Mouse (Mus musculus): ENCODE results near the gene Sqstm1.

DNA sequence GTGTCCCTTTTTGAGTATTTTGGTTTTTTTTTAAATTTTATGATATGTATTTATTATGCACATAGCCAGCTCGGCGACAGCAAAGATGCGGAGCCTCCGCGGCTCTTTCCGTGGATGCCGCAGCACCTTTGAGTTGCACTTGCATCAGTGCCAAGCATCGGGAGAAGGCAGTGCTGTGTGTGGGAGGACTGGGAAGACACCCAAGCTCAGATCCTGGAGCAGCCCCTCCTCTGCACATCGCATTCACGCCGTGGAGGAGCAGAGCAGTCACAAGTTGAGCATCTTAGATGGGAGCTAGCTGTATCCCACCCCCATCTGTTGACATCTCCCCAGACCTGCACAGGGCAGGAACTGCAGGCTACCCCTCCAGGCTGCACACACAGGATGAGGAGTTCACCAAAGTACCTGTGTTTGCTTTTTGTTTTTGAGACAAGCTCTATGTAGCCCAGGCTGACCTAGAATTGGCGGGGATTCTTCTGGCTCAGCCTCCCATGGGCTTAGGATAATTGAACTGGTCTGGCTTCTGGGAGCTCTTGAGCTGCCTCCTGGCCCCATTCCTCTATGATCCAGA is 43.5 kb upstream of the Sqstm1 start:
- TF ChIP-seq MAX (IDR thresholded peaks at IDR 0.05; ENCODE audit: low read length) (no peak), MEF2A (IDR thresholded peaks at IDR 0.05; ENCODE audit: borderline replicate concordance, low read depth, low read length) (no peak), EP300 (IDR thresholded peaks at IDR 0.05; ENCODE audit: low read length) (no peak), POLR2A (IDR thresholded peaks at IDR 0.05; ENCODE audit: low read depth, low read length) (no peak), JUND (conservative IDR thresholded peaks at IDR 0.05; ENCODE audit: low read depth, low read length) (no peak), ZNF384 (IDR thresholded peaks at IDR 0.05; ENCODE audit: low read depth, low read length) (no peak), CTCF (conservative IDR thresholded peaks at IDR 0.05 in 1 of 2, IDR thresholded peaks at IDR 0.05 in 1 of 2; ENCODE audit: low read depth in 2 of 2, low read length in 2 of 2) (no peak), E2F4 (IDR thresholded peaks at IDR 0.05; ENCODE audit: insufficient replicate concordance, low read depth, low read length) (no peak)
